Mouse (Mus musculus): ENCODE data around the gene Trmt2a.

DNA sequence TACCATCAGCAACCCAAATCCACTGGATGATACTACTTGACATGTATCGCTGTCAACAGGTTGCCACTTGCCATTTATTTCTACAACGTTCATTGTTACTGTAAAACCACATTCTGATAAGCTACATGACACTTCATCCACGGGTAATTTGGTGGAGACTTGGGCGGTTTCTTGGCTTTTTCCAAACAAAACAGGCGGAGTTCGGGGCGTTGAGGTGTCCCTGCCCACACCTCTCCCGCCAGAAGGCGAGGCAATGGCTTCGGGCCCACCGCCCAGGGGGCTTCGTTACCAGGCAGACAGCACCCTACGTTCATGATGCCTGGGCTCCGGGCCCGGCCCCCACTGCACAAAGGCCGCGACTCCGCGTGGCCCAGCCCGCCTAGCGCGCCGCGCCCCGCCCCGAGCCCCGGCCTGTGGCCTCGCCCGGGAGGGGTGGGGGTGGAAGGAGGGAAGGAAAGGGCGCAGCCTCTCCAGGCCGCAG, 40.1 kb downstream of the Trmt2a start:
- TF ChIP-seq CTCF (IDR thresholded peaks at IDR 0.05; ENCODE audit: low read depth, low read length), result no peak
- TF ChIP-seq POLR2A (IDR thresholded peaks at IDR 0.05; ENCODE audit: extremely low read depth, insufficient read depth, low read length), result no peak
